Mouse (Mus musculus) layer of hippocampus, postnatal 36 days (tissue): ENCODE data around the gene Ltbp1. TPM values are rescaled to one million over a fixed set of nuclear protein-coding genes. Genes with fewer than 3 reads are reported as not detected.
"Not testable (repeated sequence)": the region's sequence is repeated elsewhere in the genome, so short reads cannot be mapped to it uniquely, and the experiment has no call there.

Experiments
- DNase-seq, 2 experiments: peaks; one replicate each; pipeline ENCODE4 v3.0.0; 2022
- total RNA-seq, 2 experiments: library from RNA; stranded (reverse); gene quantifications; 2 replicates each; pipeline ENCODE4 v1.2.3; 2021

Gene Ltbp1
- total RNA-seq, 2 experiments from 2014 or later, result 6.4 to 7.5 TPM

- DNase-seq, result no peak
These were observed 113.5 kb downstream of the Ltbp1 start for GRCm38 (mm10) chr17:75118896-75119295.

- no peak for DNase-seq
These were observed 114.1 kb downstream of the Ltbp1 start for GRCm38 (mm10) chr17:75119422-75119821.

DNA sequence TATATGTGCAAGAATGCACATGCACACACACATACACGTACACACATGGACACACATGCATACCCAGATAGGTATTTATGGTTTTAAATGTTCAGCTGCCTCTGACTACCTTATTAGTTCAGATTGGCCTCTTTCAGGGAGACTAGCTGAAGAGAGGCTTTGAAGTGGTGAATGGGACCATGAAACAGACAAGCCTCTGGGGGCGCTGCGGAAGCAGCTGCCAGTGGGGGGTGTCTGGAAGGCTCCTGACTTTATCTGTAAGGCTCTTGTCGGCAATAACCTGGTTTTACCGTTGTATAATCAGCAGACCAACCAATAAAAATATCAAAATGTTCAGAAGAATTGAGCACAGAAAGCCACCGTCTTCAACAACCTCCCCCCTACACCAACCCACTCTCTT lies 114.7 kb downstream of the Ltbp1 start:
- DNase-seq, result no peak

DNA sequence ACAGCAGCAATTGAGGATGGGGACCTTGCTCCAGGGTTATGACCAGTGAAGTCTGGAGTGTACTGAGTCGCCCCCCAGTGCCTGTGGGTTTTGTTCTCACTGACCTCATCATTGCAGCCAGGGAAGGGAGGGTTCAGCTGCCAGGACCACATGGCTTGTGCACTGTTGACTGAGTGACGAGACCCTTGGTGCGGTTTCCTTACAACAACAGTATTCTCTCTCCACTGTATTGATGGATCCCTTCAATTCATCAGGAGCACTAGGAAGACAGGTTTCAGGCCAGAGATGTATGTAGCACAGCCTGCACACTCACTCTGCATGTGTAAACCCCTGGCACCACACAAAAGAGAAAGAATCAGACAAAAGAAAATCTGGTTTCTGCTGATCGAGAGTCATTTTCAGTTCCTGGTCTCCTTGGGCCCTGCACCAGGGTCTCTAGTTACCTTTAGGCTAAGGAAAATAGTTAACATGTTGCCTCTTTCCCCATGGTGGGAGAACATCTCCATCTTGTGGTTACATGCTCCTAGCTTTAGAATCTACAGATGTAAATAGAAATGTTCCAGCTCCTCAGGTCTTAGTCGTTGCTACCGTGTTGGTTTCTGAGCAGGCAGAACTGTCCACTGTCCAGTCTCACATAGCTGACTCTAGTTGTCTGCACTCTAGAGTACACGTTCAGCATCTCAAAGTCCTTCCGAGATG lies 117.4 kb downstream of the Ltbp1 start:
- no peak for DNase-seq

GRCm38 (mm10) chr17:75128337-75128935 lies 123.1 kb downstream of the Ltbp1 start:
- DNase-seq, result no peak

DNA sequence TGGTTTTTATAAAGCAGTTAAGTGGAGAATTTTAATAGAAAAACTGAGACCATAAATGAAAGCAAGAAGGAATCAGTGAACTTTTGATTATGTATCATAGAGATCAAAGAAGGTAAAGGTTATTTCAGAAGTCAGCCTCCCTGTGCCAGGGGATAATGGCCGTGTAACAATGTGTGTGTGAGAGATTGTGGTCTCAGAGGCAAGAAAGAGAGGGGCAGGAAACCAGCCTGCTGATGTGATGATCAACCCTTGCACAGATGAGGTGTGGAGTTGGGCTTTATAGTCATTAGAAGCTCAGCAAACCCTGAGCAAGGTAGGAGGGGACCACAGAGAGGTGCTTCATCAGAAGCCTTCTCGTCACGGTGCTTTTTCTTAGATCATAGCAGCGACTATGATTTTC lies 128.6 kb downstream of the Ltbp1 start:
- DNase-seq, result no peak

GRCm38 (mm10) chr17:75139731-75140130 lies 134.4 kb downstream of the Ltbp1 start:
- no peak for DNase-seq

GRCm38 (mm10) chr17:75142845-75143244 lies 137.5 kb downstream of the Ltbp1 start:
- not testable (repeated sequence) for DNase-seq

DNA sequence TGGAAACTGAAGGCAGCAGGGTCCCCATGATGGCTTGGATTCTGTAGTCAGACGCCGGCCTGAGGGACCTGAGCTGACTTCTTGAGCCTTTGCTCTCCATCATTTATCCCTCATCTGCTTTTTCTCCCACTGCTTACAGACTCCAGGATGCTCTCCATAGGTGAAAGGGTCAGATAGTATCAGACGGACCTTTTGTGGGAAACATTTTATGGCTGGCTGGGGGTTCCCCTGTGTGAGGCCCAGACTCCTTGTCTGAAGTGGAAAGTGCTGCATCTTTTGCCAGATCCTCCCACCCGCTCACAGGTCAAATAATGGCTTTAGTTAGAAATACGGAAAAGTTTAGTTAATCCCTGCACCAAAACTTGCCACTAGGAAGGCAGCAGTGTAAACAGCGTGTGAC lies 138.6 kb downstream of the Ltbp1 start:
- DNase-seq, result no peak

DNA sequence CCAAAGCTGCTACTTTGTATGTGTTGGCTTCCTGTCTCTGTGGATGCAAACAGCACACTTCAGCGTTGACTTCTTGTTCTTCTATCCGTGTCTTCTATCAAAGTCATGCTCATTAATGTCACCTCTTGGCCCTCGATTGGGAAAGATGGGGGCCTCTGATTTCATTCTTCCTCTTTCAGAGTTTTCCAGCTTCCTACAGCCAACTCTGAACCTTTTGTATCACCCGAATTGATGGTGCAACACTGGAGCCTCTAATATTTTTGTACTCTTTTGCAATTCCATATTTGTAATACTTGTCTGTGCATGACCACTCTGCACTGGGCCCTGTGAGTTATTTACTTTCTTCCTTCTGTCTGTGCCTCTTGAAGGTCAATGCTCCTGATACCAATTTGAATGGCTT lies 141.8 kb downstream of the Ltbp1 start:
- DNase-seq, result no peak

DNA sequence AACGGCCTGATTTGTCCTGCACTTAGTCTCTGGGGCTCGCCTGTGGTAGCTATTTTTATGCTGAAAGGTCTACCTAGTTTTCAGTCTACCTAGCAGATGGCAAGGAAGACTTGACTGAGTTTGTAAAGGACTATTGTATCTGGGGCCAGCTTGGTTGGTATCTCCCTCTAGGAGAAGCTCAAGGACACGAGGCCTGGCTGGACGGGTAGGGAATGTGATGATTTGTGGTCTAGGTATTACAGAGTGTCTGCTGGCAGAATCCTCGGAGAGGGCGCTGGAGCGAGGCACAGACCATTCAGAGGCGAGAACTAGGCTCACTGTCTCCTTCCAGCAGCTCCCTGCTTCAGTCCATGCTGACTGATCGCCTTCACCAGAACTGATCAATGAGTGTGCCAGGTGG lies 146.4 kb downstream of the Ltbp1 start:
- no peak for DNase-seq

- DNase-seq, result no peak
These were observed 147.7 kb downstream of the Ltbp1 start for GRCm38 (mm10) chr17:75153088-75153487.

DNA sequence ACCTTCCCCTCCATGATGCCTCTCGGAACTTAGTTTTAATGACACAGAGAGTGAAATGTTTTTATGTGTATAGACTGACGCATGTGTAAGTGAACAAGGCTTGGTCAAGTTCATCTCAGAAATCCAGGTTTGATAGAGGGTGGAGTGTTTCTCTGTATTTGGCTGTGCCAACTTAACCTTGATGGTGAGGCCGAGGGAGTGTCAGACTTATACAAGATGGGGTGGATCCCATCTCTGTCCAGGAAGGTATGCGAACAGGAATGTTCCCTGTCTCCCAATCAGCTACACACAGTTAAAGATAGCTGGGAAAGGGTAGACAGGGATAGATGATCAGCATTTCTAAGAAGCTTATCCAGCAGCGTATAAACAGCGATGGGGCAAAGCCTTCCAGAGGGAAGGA lies 153.0 kb downstream of the Ltbp1 start:
- DNase-seq, result no peak

DNA sequence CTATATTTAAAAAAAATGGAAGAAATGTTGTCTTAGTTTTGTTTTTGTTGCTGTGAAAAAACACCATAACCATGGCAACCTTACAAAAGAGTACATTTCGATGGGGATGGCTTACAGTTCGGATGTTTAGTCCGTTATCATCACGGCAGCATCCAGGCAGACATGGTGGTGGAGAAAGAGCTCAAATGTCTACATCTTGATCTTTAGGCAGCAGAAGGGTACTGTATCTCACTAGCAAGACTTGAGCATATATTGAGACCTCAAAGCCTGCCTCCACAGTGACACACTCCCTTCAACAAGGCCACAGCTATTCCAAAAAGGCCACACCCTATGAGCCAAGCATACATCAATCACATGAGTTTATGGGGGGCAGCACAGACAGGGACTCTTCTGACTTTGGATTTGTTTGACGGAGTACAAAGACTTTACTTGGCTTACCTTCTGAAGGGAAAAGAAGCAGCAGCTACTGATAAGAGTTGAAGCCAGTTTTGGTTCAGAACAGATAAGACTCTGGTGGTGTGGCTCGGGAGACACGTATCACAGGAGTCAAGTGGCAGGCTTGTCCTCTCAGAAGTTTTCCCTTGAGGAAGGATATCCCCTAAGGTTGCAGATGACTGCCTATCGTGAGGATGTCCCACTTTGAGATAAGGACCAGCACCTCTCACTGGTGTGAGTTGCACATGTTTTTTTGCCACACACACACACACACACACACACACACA lies 153.9 kb downstream of the Ltbp1 start:
- DNase-seq, result no peak

DNA sequence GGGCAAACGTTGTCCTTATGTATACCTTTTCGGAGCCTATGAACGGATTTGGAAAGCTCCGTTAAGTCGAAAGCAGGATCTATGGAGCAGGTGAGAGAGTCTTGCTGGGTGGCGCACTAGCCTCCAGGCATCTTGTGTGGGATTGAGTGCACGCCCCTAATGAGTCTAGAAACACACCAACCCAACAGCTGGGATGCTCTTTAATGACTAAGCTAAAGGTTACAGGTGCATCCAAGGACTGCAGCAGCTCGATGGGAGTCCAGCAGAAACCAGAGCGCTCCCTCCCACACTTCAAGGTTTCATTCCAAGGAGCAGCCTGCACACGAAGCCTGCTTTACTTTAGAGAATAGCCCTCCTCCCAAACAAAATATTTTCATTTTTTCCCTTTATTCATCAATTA lies 155.7 kb downstream of the Ltbp1 start:
- no peak for DNase-seq

GRCm38 (mm10) chr17:75161931-75162330 lies 156.6 kb downstream of the Ltbp1 start:
- no peak for DNase-seq

DNA sequence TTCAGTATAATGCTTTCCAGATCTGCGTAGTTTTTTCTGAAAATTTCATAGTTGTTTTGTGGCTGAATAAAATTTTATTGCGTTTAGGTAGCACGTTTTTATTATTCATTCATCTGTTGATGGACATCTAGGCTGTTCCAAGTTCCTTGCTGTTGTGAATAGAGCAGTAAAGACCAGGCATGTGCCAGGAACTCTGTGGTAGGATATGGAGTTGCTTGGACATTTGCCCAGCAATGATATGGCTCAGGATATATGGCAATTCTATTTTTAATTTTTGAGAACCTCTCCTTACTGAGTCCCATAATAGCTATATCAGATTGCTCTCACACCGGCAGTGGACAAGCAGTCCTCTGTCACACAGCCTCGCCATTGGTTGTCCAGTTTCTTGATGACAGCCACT lies 159.2 kb downstream of the Ltbp1 start:
- DNase-seq, result no peak

GRCm38 (mm10) chr17:75168572-75169200 lies 163.3 kb downstream of the Ltbp1 start:
- no peak for DNase-seq

DNA sequence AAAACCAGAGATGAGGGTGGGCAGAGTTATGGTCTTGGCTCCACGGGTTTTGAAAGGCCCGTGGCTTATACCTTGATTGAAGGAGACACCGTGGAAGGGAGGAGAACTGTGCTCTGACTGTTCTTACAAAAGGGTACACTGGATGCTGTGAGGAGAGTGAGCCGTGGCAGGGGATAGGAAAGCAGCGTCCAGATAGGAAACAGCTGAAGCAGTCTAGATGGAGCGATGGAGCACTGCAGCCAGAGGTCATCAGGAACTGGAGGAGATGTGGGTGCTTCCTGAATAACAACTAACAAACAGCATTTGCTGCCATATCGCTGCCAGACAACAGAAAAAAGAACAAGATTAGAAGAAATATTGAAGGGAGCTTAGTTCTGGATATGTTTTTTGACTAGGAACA lies 166.3 kb downstream of the Ltbp1 start:
- no peak for DNase-seq

DNA sequence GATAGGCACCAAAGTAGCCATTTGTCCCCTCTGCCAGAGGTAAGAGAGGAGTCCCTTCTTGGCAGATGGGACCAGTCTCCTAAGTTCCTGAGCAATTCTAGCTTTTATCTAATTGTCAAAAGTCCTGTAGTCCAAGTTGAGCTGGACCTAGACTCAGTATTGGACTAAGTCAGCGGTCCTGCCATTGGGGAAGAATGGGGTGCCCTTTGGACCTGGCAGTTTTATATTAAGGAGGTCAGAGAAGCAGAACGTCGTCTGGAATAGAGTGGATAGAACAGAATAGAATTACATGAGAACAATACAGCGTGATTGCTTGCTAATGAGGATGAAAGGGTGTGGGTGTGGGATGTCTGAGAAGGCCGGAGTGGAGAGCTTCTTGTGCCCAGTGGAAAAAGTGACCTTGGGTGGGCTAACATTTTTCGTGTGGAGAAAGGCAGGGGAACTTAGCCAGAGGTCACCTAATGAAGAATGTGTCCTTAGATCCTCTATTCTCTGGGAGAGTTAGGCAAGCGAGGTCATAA lies 167.4 kb downstream of the Ltbp1 start:
- DNase-seq, result no peak

DNA sequence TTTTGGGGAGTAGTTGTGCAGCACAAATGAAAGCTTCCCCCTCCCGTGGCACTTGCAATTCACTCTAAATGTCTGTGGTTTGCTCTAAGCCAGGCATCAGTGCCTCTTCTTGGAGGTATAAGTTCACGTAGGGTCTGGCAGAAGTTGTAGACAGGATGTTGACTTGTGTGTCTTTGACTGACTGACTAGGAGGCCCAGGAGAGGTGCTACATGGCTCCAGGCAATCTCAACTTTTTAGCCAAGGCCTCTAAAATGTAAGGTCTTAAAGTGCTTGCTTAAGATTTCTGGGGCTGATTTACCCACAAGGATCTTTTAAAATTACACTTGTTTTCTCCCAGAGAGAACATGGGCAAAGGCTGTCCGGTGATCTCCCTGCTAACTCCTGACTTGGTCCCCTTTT lies 169.1 kb downstream of the Ltbp1 start:
- DNase-seq, result no peak

DNA sequence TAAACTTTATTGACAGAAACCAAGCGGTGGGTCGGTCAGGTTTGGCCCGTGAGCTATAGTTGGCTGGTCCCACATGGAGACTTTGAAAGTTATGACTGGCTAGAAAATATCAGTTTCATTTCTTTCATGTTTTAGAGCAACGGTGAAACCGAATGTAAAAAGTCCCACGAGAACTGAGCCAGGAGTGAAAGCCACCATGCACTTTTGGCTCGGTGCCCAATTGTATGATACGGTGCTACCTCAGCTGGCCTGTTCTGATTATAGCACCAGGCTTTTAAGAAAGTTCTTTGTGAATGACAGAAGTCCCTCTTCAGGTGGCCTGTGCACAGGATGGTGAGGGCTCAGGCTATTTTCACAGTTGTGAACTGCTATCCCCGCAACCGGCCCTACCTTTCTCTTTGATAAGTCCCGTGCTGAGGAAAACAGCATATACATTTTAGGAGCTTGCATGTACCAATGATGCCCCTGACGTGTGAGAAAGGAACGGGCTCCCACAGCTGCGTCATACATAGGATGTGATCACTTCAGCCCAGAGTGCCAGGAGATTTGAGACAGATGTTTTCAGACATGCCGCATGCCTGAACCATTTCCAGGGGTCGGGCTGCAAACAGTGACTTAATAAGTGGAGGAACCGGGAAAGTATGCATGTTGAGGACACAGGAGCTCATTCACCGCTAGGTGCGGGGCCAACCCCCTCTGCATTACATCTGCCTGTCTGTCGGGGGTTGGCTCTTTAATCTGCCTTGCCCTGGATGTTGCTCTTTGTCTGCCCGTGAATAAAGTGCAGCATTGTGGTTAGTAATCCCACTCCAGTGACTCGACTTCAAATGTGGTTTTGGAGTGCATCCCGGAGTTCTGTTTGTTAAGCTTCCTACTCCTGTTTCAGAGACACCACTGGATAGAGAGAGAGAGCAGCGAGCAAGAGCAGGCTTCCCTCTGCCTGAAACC lies 172.8 kb downstream of the Ltbp1 start:
- DNase-seq, result peak in 1 of 2 experiments; percentile 11
